8 mouse cellular contexts compared by ENCODE assay signal in genomic region chr15:88733834-88734571, GRCm38 (mm10). TPM values are rescaled to one million over a fixed set of nuclear protein-coding genes. Genes with fewer than 3 reads are reported as not detected.
A peak's percentile ranks its signal among the peaks of the same experiment; 100 is the strongest.
DNase-seq lines count a peak whose midpoint lies in the region; ATAC-seq lines count a peak whose summit lies in the region.

TSS of gene Brd1 (minus strand) at chr15:88734233.

- peak within 1 kb of the TSS; percentile 100 for H3K4me3 ChIP-seq in hindbrain, embryonic 13.5 days

- H3K36me3 ChIP-seq in hindbrain, embryonic 13.5 days, result peaks cover 15% of the 10 kb centered on the region

- H3K9me3 ChIP-seq in hindbrain, embryonic 13.5 days, result no peaks in the 10 kb centered on the region

- peak within 1 kb of the TSS; percentile 100 for H3K9ac ChIP-seq in hindbrain, embryonic 13.5 days

- WGBS in hindbrain, embryonic 13.5 days, result under 1% methylated on average over 40 of the region's 103 CpGs

- H3K27me3 ChIP-seq in hindbrain, embryonic 13.5 days, result no peaks in the 10 kb centered on the region; the same call in 1 of the 2 replicates

- peak within 1 kb of the TSS; percentile 91 for H3K27ac ChIP-seq in hindbrain, embryonic 13.5 days

- peak; percentile 84 for ATAC-seq in hindbrain, embryonic 13.5 days (ENCODE audit: low FRiP score)

- H3K4me1 ChIP-seq in hindbrain, embryonic 13.5 days (replicated peaks), result peaks cover 34% of the 10 kb centered on the region

- DNase-seq in NIH3T3 (ENCODE audit: low read depth), result peak; percentile 90
- peak; percentile 89 to 90 for DNase-seq in cerebellum, postnatal 14 days
- peak; percentile 44 to 60 for DNase-seq in frontal cortex, postnatal 25 days (ENCODE audit: low spot score in 2 of 2)
- DNase-seq in left cerebral cortex, adult 11 months (ENCODE audit: low spot score), result peak; percentile 71
- DNase-seq in lung, postnatal 36 days, result peak; percentile 83
- peak; percentile 87 for DNase-seq in retina, postnatal 1 day
- DNase-seq in urinary bladder, adult 18-20 months (ENCODE audit: low spot score in 2 of 2), result peak; percentile 76

- peak within 1 kb of the TSS; percentile 97 for H3K4me2 ChIP-seq in hindbrain, embryonic 13.5 days

RNA-seq across cellular contexts. Expression of gene Brd1, which starts in this region (rescaled TPM):
- 23.2 and 25.4 TPM in 2 replicates for polyA plus RNA-seq in hindbrain, embryonic 13.5 days (2015; fragmentation: Nextera tagmentation; extraction: Ambion mirVana)

Comparison
In these comparisons a context has a peak if more than half of its experiments do, and no peak if none do; other contexts are left out.
1. Peak in every context shown above with its lines: DNase-seq, ATAC-seq, H3K4me3 ChIP-seq and H3K27ac ChIP-seq.